Mouse (Mus musculus) limb, embryonic 12.5 days (tissue): ENCODE data around the gene Traf5. TPM values are rescaled to one million over a fixed set of nuclear protein-coding genes. Genes with fewer than 3 reads are reported as not detected.

Experiments
- ATAC-seq: fragments of 200-750 bp; cut with Nextera tagmentation; 2 replicates; pipeline ENCODE4 v1.8.0; 2017; ENCODE audit warnings: low read depth, moderate TSS enrichment; ENCODE audit not compliant: insufficient number of reproducible peaks, insufficient read depth, low FRiP score, low TSS enrichment
- H3K27ac ChIP-seq: fragments of 300-500 bp; sonication (generic); 2 replicates; pipeline ENCODE4 v1.5.1; 2016; ENCODE audit warnings: mild to moderate bottlenecking, moderate library complexity
- H3K27me3 ChIP-seq: fragments of 300-500 bp; sonication (generic); 2 replicates; pipeline ENCODE4 v1.6.1; 2016; ENCODE audit warnings: mild to moderate bottlenecking, moderate library complexity
- H3K36me3 ChIP-seq: fragments of 300-500 bp; sonication (generic); 2 replicates; pipeline ENCODE4 v1.6.1; 2016; ENCODE audit warnings: mild to moderate bottlenecking, moderate library complexity
- H3K4me1 ChIP-seq: fragments of 300-500 bp; sonication (generic); replicated peaks from 2 replicates; pipeline ENCODE4 v1.6.1; 2016
- H3K4me2 ChIP-seq: fragments of 300-500 bp; sonication (generic); 2 replicates; pipeline ENCODE4 v1.6.1; 2016; ENCODE audit warnings: mild to moderate bottlenecking, moderate library complexity
- H3K4me3 ChIP-seq: fragments of 300-500 bp; sonication (generic); replicated peaks from 2 replicates; pipeline ENCODE4 v1.5.1; 2016; ENCODE audit warnings: mild to moderate bottlenecking
- H3K9ac ChIP-seq: fragments of 300-500 bp; sonication (generic); replicated peaks from 2 replicates; pipeline ENCODE4 v1.6.1; 2016; ENCODE audit warnings: mild to moderate bottlenecking, moderate library complexity
- H3K9me3 ChIP-seq: fragments of 300-500 bp; sonication (generic); 2 replicates; pipeline ENCODE4 v1.6.1; 2016; ENCODE audit warnings: mild to moderate bottlenecking, moderate library complexity
- WGBS: fragments of 180-500 bp; shearing (Covaris S2); methylation state at CpG from one replicate; pipeline ENCODE4 v1.1.7; 2016; 5-methylcytosine and 5-hydroxymethylcytosine counted together
- polyA plus RNA-seq: library from polyadenylated mRNA; unstranded; fragments of >200 nt; fragmentation: Nextera tagmentation; extraction: Ambion mirVana; gene quantifications from 2 replicates; pipeline ENCODE4 v1.2.1, GENCODE M21; 2016

The Traf5 gene
- polyA plus RNA-seq, 1 experiment from 2014 or later = 11.1 TPM

- 19% methylated on average over 13 of the region's 13 CpGs for WGBS
Observed at GRCm38 (mm10) chr1:191964773-191965481, 127.4 kb downstream of the Traf5 start.

GRCm38 (mm10) chr1:191963948-191964772 is 128.2 kb downstream of the Traf5 start:
- 0 out of 2 replicates have a peak overlapping the region, but pooled peaks have one; percentile 5 for H3K27ac ChIP-seq
- no peaks in the 10 kb centered on the region for H3K9me3 ChIP-seq
- no peaks in the 10 kb centered on the region for H3K36me3 ChIP-seq
- no peak overlapping the region for H3K4me2 ChIP-seq
- H3K27me3 ChIP-seq = no peaks in the 10 kb centered on the region
- peak; percentile 82 for ATAC-seq
- no peak overlapping the region for H3K4me3 ChIP-seq
- H3K9ac ChIP-seq = no peak overlapping the region
- 23% methylated on average over 8 of the region's 8 CpGs for WGBS
- H3K4me1 ChIP-seq = no peaks in the 10 kb centered on the region; the same call in 1 of the 2 replicates

More at GRCm38 (mm10) chr1:191964773-191965481, 127.4 kb downstream of the Traf5 start:
- Histone ChIP-seq H3K4me1 (no peaks in the 10 kb centered on the region; the same call in 1 of the 2 replicates), H3K27ac (0 out of 2 replicates have a peak overlapping the region, but pooled peaks have one; percentile 5), H3K36me3 (no peaks in the 10 kb centered on the region), H3K4me3 (no peak overlapping the region), H3K9ac (no peak overlapping the region), H3K9me3 (no peaks in the 10 kb centered on the region), H3K27me3 (no peaks in the 10 kb centered on the region), H3K4me2 (peak overlapping the region; percentile 21; the same call in 1 of the 2 replicates)
- ATAC-seq = peak; percentile 54; the same call in 1 of the 2 replicates

- Histone ChIP-seq H3K9ac (no peak overlapping the region), H3K4me3 (no peak overlapping the region), H3K9me3 (no peaks in the 10 kb centered on the region), H3K4me2 (no peak overlapping the region), H3K27me3 (no peaks in the 10 kb centered on the region), H3K36me3 (no peaks in the 10 kb centered on the region), H3K27ac (no peak overlapping the region), H3K4me1 (no peaks in the 10 kb centered on the region; the same call in 1 of the 2 replicates)
- no peak for ATAC-seq
- 81% methylated on average over 3 of the region's 3 CpGs for WGBS
Observed at GRCm38 (mm10) chr1:191963413-191963812, 128.9 kb downstream of the Traf5 start.

- Histone ChIP-seq H3K9me3 (no peaks in the 10 kb centered on the region), H3K27ac (no peak overlapping the region), H3K27me3 (no peaks in the 10 kb centered on the region), H3K4me2 (no peak overlapping the region), H3K4me1 (no peaks in the 10 kb centered on the region; the same call in 1 of the 2 replicates), H3K9ac (no peak overlapping the region), H3K36me3 (no peaks in the 10 kb centered on the region), H3K4me3 (no peak overlapping the region)
- 50% methylated on average over 2 of the region's 2 CpGs for WGBS
- ATAC-seq = no peak
Observed at GRCm38 (mm10) chr1:191960946-191961345, 131.4 kb downstream of the Traf5 start.

- Histone ChIP-seq H3K36me3 (no peaks in the 10 kb centered on the region), H3K9ac (no peak overlapping the region), H3K27ac (no peak overlapping the region), H3K27me3 (no peaks in the 10 kb centered on the region), H3K9me3 (no peaks in the 10 kb centered on the region), H3K4me2 (no peak overlapping the region), H3K4me1 (no peaks in the 10 kb centered on the region), H3K4me3 (no peak overlapping the region)
- no peak for ATAC-seq
- 97% methylated on average over 3 of the region's 3 CpGs for WGBS
Observed at GRCm38 (mm10) chr1:191957321-191957720, 135.0 kb downstream of the Traf5 start.

- no peak for ATAC-seq
- Histone ChIP-seq H3K27ac (no peak overlapping the region), H3K4me2 (no peak overlapping the region), H3K9ac (no peak overlapping the region), H3K9me3 (no peaks in the 10 kb centered on the region), H3K36me3 (no peaks in the 10 kb centered on the region), H3K4me1 (no peaks in the 10 kb centered on the region), H3K4me3 (no peak overlapping the region), H3K27me3 (no peaks in the 10 kb centered on the region)
- 89% methylated on average over 2 of the region's 2 CpGs for WGBS
Observed at GRCm38 (mm10) chr1:191956871-191957270, 135.5 kb downstream of the Traf5 start.

- WGBS = 70% methylated on average over 3 of the region's 3 CpGs
- Histone ChIP-seq H3K36me3 (no peaks in the 10 kb centered on the region), H3K9ac (no peak overlapping the region), H3K4me1 (no peaks in the 10 kb centered on the region), H3K4me2 (no peak overlapping the region), H3K4me3 (no peak overlapping the region), H3K9me3 (no peaks in the 10 kb centered on the region), H3K27ac (no peak overlapping the region), H3K27me3 (no peaks in the 10 kb centered on the region)
- no peak for ATAC-seq
Observed at GRCm38 (mm10) chr1:191956261-191956660, 136.1 kb downstream of the Traf5 start.

- WGBS = 62% methylated on average over 3 of the region's 3 CpGs
Observed at GRCm38 (mm10) chr1:191955101-191955500, 137.3 kb downstream of the Traf5 start.

GRCm38 (mm10) chr1:191952733-191953335 is 139.5 kb downstream of the Traf5 start:
- Histone ChIP-seq H3K9me3 (no peaks in the 10 kb centered on the region), H3K36me3 (no peaks in the 10 kb centered on the region), H3K4me3 (no peak overlapping the region), H3K27ac (no peak overlapping the region), H3K9ac (no peak overlapping the region), H3K27me3 (no peaks in the 10 kb centered on the region), H3K4me2 (no peak overlapping the region), H3K4me1 (no peaks in the 10 kb centered on the region)
- no peak for ATAC-seq
- WGBS = 93% methylated on average over 11 of the region's 11 CpGs

More at GRCm38 (mm10) chr1:191955101-191955500, 137.3 kb downstream of the Traf5 start:
- Histone ChIP-seq H3K36me3 (no peaks in the 10 kb centered on the region), H3K9ac (no peak overlapping the region), H3K4me3 (no peak overlapping the region), H3K9me3 (no peaks in the 10 kb centered on the region), H3K27me3 (no peaks in the 10 kb centered on the region), H3K4me1 (no peaks in the 10 kb centered on the region), H3K4me2 (no peak overlapping the region), H3K27ac (no peak overlapping the region)
- ATAC-seq = no peak

- Histone ChIP-seq H3K4me2 (no peak overlapping the region), H3K9me3 (no peaks in the 10 kb centered on the region), H3K36me3 (no peaks in the 10 kb centered on the region), H3K27me3 (no peaks in the 10 kb centered on the region), H3K4me3 (no peak overlapping the region), H3K4me1 (no peaks in the 10 kb centered on the region), H3K9ac (no peak overlapping the region), H3K27ac (no peak overlapping the region)
- WGBS = 56% methylated on average over 2 of the region's 2 CpGs
- ATAC-seq = no peak
Observed at GRCm38 (mm10) chr1:191950611-191951010, 141.7 kb downstream of the Traf5 start.

GRCm38 (mm10) chr1:191948600-191948999 is 143.8 kb downstream of the Traf5 start:
- Histone ChIP-seq H3K36me3 (no peaks in the 10 kb centered on the region), H3K4me2 (no peak overlapping the region), H3K9me3 (no peaks in the 10 kb centered on the region), H3K27me3 (no peaks in the 10 kb centered on the region), H3K9ac (no peak overlapping the region), H3K27ac (no peak overlapping the region), H3K4me3 (no peak overlapping the region), H3K4me1 (no peaks in the 10 kb centered on the region)
- no peak for ATAC-seq
- WGBS = 77% methylated on average over 8 of the region's 8 CpGs
